Mouse (Mus musculus): Measurements from ENCODE around the gene Dhx29.

DNA sequence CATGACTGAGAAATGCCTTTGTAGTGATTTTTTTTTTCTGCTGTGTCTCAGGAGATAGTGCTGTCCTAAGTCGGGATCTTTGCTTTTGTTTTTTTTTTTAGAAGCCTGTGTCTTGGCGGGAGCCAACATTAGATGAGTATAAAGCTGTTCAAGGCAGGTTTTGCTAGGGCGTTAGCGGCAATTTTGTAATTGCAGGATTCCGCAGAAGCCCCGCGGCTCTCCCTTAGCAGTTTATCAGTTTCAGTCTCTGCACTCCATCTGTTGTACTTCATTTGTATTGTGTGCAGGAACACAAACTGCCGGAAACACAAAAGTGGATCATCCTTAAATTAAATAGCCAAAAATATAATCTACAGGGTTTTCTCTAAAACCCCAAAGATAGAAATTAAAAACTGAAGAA lies 26.8 kb downstream of the Dhx29 start:
- TF ChIP-seq CTCF (IDR thresholded peaks at IDR 0.05; ENCODE audit: borderline replicate concordance, control insufficient read depth, extremely low read depth, insufficient read depth, low read length, poor library complexity): no peak
- no peak for TF ChIP-seq POLR2A (IDR thresholded peaks at IDR 0.05; ENCODE audit: control insufficient read depth, extremely low read depth, insufficient read depth, low read length, poor library complexity)

All from thymus, adult 2 months (tissue).